Mouse (Mus musculus): ENCODE measurements at regions not wholly inside any gene's neighbourhood (a gene's known extent, or its start where the extent isn't known, plus 50 kb on each side); places are given as distances from the start of the nearest gene placed in this dataset.

DNA sequence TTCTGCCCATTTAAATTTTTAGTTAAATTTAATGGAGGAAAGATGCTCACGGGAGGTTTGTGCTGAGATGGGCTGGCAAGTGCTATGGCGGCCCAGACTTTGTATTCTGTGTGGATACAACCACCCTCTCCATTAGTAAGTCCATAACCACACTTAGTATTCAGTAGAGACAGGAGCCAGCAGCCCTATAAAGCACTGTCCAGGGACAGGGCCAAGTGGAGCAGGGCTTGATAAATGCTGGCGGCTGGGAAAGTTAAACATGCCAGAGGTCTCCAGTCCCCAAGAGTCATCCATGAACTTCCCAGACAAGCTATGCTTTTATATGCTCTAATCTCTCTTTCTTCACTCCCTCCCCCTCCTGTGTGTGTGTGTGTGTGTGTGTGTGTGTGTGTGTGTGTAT is 77.2 kb upstream of the D7Ertd443e start:
- H3K4me1 ChIP-seq (ENCODE audit: control insufficient read depth in 1 of 2, insufficient read depth in 2 of 2): no peaks in the 10 kb centered on the region
- H3K27ac ChIP-seq (ENCODE audit: insufficient read depth, low read depth): no peak overlapping the region
- no peak overlapping the region for H3K4me2 ChIP-seq (ENCODE audit: insufficient read depth, low read depth, poor library complexity, severe bottlenecking)
- no peak overlapping the region for H3K4me3 ChIP-seq (replicated peaks in 1 of 3; ENCODE audit: low read depth in 2 of 3, low read length in 2 of 3, poor library complexity in 1 of 3)
- no peaks in the 10 kb centered on the region for H3K27me3 ChIP-seq (replicated peaks)
- peaks cover 85% of the 10 kb centered on the region for H3K9me3 ChIP-seq (replicated peaks; ENCODE audit: low read length)
- in situ Hi-C loops (cut with MboI; ENCODE audit: low pct_ligation_motif_present, low pct_unique_long_range_greater_than_20kb, low sequenced_read_pairs) (no loop called here), dilution Hi-C loops (cut with MboI; ENCODE audit: extremely low pct_ligation_motif_present, extremely low pct_unique_long_range_greater_than_20kb, low sequenced_read_pairs) (no loop called here)
- no peaks in the 10 kb centered on the region for H3K79me2 ChIP-seq (replicated peaks; ENCODE audit: control insufficient read depth, extremely low read depth, insufficient read depth, poor library complexity, severe bottlenecking)
- DNase-seq (ENCODE audit: extremely low read depth): no peak
- H3K9ac ChIP-seq (ENCODE audit: insufficient read depth, low read depth): no peak overlapping the region
- TF ChIP-seq ETS1 (conservative IDR thresholded peaks at IDR 0.05; ENCODE audit: low read depth, low read length) (no peak), NRF1 (IDR thresholded peaks at IDR 0.05; ENCODE audit: low read depth, low read length) (no peak), ZC3H11A (IDR thresholded peaks at IDR 0.05; ENCODE audit: low read depth, low read length) (no peak), RAD21 (IDR thresholded peaks at IDR 0.05; ENCODE audit: low read depth, low read length) (no peak), ELF1 (IDR thresholded peaks at IDR 0.05; ENCODE audit: low read depth, low read length) (no peak), UBTF (IDR thresholded peaks at IDR 0.05; ENCODE audit: low read depth, low read length) (no peak), ZNF384 (IDR thresholded peaks at IDR 0.05; ENCODE audit: low read depth, low read length) (no peak), CHD2 (IDR thresholded peaks at IDR 0.05; ENCODE audit: low read length) (no peak), MAX (IDR thresholded peaks at IDR 0.05; ENCODE audit: low read length) (no peak), KAT2A (IDR thresholded peaks at IDR 0.05; ENCODE audit: insufficient replicate concordance, low read length) (no peak)
- H3K36me3 ChIP-seq (replicated peaks in 1 of 2; ENCODE audit: control insufficient read depth in 1 of 2, insufficient read depth in 1 of 2, low read length in 1 of 2): no peaks in the 10 kb centered on the region

DNA sequence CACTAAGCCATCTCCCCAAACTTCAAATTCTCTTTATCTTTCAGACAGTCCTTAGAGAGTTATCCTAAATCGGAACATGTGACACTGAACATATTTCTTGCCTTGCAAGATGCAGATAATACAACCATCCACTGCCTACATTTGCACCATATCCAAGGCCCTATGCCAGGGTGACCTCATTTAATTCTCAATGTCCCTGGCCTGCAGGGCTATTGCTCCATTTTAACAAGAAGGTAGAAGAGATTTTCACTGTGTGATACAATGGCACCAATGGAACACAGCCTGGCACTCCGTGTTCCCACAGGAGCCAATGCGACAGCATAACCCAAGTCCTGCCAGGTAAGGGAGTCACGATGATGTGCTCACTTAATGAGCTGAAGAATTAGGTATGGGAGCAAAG is 77.9 kb upstream of the D7Ertd443e start:
- no peaks in the 10 kb centered on the region for H3K4me1 ChIP-seq (ENCODE audit: control insufficient read depth in 1 of 2, insufficient read depth in 2 of 2)
- H3K4me2 ChIP-seq (ENCODE audit: insufficient read depth, low read depth, poor library complexity, severe bottlenecking): no peak overlapping the region
- dilution Hi-C loops (cut with MboI; ENCODE audit: extremely low pct_ligation_motif_present, extremely low pct_unique_long_range_greater_than_20kb, low sequenced_read_pairs) (no loop called here), in situ Hi-C loops (cut with MboI; ENCODE audit: low pct_ligation_motif_present, low pct_unique_long_range_greater_than_20kb, low sequenced_read_pairs) (no loop called here)
- H3K36me3 ChIP-seq (replicated peaks in 1 of 2; ENCODE audit: control insufficient read depth in 1 of 2, insufficient read depth in 1 of 2, low read length in 1 of 2): no peaks in the 10 kb centered on the region
- H3K9me3 ChIP-seq (replicated peaks; ENCODE audit: low read length): peaks cover 84% of the 10 kb centered on the region
- H3K27ac ChIP-seq (ENCODE audit: insufficient read depth, low read depth): no peak overlapping the region
- no peak overlapping the region for H3K9ac ChIP-seq (ENCODE audit: insufficient read depth, low read depth)
- H3K79me2 ChIP-seq (replicated peaks; ENCODE audit: control insufficient read depth, extremely low read depth, insufficient read depth, poor library complexity, severe bottlenecking): no peaks in the 10 kb centered on the region
- DNase-seq (ENCODE audit: extremely low read depth): no peak
- TF ChIP-seq BHLHE40 (IDR thresholded peaks at IDR 0.05; ENCODE audit: low read depth, low read length) (no peak), USF2 (conservative IDR thresholded peaks at IDR 0.05; ENCODE audit: low read depth, low read length) (no peak), E2F4 (IDR thresholded peaks at IDR 0.05; ENCODE audit: insufficient replicate concordance, low read depth, low read length) (no peak), CHD1 (IDR thresholded peaks at IDR 0.05; ENCODE audit: low read depth, low read length) (no peak), ZNF384 (IDR thresholded peaks at IDR 0.05; ENCODE audit: low read depth, low read length) (no peak), POLR2AphosphoS2 (IDR thresholded peaks at IDR 0.05; ENCODE audit: low read depth, low read length) (no peak), KAT2A (IDR thresholded peaks at IDR 0.05; ENCODE audit: insufficient replicate concordance, low read length) (no peak), CHD2 (IDR thresholded peaks at IDR 0.05; ENCODE audit: low read length) (no peak), SIN3A (IDR thresholded peaks at IDR 0.05; ENCODE audit: low read length) (no peak)
- no peak overlapping the region for H3K4me3 ChIP-seq (replicated peaks in 1 of 3; ENCODE audit: low read depth in 2 of 3, low read length in 2 of 3, poor library complexity in 1 of 3)
- H3K27me3 ChIP-seq (replicated peaks): no peaks in the 10 kb centered on the region
